Mouse (Mus musculus) adrenal gland, postnatal 10 days (tissue): ENCODE data around the gene Cdc37l1. TPM values are rescaled to one million over a fixed set of nuclear protein-coding genes. Genes with fewer than 3 reads are reported as not detected.

Source experiments
- DNase-seq: peaks from one replicate; pipeline ENCODE4 v3.0.0; 2021; ENCODE audit warnings: mixed read lengths
- total RNA-seq, 2 experiments: library from RNA; stranded (reverse); gene quantifications; 2 replicates each; pipeline ENCODE4 v1.2.3; 2021

Cdc37l1 gene
- total RNA-seq, 2 experiments from 2014 or later, result 31.8 to 39.0 TPM

GRCm38 (mm10) chr19:29047334-29048170, 57.4 kb downstream of the Cdc37l1 start, which contains the start of gene Ak3:
Gene Ak3, minus strand, starts transcription at chr19:29047961.
- DNase-seq, result peak; percentile 89

GRCm38 (mm10) chr19:29049401-29050075, 59.4 kb downstream of the Cdc37l1 start:
- DNase-seq, result peak; percentile 47

- DNase-seq, result no peak
Measured at GRCm38 (mm10) chr19:29050186-29050980, 60.2 kb downstream of the Cdc37l1 start.

GRCm38 (mm10) chr19:29052786-29053185, 62.6 kb downstream of the Cdc37l1 start:
- DNase-seq, result no peak

- no peak for DNase-seq
Measured at GRCm38 (mm10) chr19:29054594-29054993, 64.4 kb downstream of the Cdc37l1 start.

- DNase-seq, result no peak
Measured at GRCm38 (mm10) chr19:29055469-29055868, 65.3 kb downstream of the Cdc37l1 start.

GRCm38 (mm10) chr19:29058741-29059140, 68.6 kb downstream of the Cdc37l1 start:
- DNase-seq, result no peak

GRCm38 (mm10) chr19:29059688-29060087, 69.5 kb downstream of the Cdc37l1 start:
- no peak for DNase-seq

GRCm38 (mm10) chr19:29060299-29060698, 70.1 kb downstream of the Cdc37l1 start:
- DNase-seq, result no peak

GRCm38 (mm10) chr19:29063009-29063408, 72.9 kb downstream of the Cdc37l1 start:
- no peak for DNase-seq

- peak; percentile 95 for DNase-seq
Measured at GRCm38 (mm10) chr19:29063577-29064363, 73.6 kb downstream of the Cdc37l1 start.

- peak; percentile 55 for DNase-seq
Measured at GRCm38 (mm10) chr19:29064451-29065102, 74.4 kb downstream of the Cdc37l1 start.

GRCm38 (mm10) chr19:29066981-29067471, 76.9 kb downstream of the Cdc37l1 start:
- DNase-seq, result peak; percentile 83

GRCm38 (mm10) chr19:29069195-29069594, 79.0 kb downstream of the Cdc37l1 start:
- no peak for DNase-seq

GRCm38 (mm10) chr19:29074802-29075201, 84.7 kb downstream of the Cdc37l1 start:
- DNase-seq, result no peak

Other genes with a start within 250 kb of the Cdc37l1 start
- gene Slc1a1, start 155.3 kb upstream of the Cdc37l1 start, total RNA-seq, result under 1 TPM; 0.51 to 0.94 TPM
- 10 to 100 TPM; 20.7 to 22.7 TPM for gene Plpp6, start 26.4 kb upstream of the Cdc37l1 start, total RNA-seq
- gene 4430402I18Rik, start 22.6 kb upstream of the Cdc37l1 start, total RNA-seq, result 10 to 100 TPM in 1 of 2 experiments, 1 to 10 TPM in 1; 9.4 to 15.8 TPM
- 100 to 1,000 TPM; 194 to 208 TPM for gene Ak3, start 57.6 kb downstream of the Cdc37l1 start, total RNA-seq
- gene Rcl1, start 111.0 kb downstream of the Cdc37l1 start, total RNA-seq, result 10 to 100 TPM; 30.6 to 40.3 TPM